Mouse (Mus musculus) embryonic facial prominence, embryonic 15.5 days (tissue): ENCODE measurements around the gene Gm10053. TPM values are rescaled to one million over a fixed set of nuclear protein-coding genes. Genes with fewer than 3 reads are reported as not detected.
A peak's percentile ranks its signal among the peaks of the same experiment; 100 is the strongest.
"Not testable (repeated sequence)": the region's sequence is repeated elsewhere in the genome, so short reads cannot be mapped to it uniquely, and the experiment has no call there.

Experiments
- ATAC-seq: fragments of 200-750 bp; cut with Nextera tagmentation; 2 replicates; pipeline ENCODE4 v1.8.0; 2017; ENCODE audit warnings: low read depth, moderate TSS enrichment; ENCODE audit not compliant: insufficient number of reproducible peaks, low FRiP score, low TSS enrichment
- H3K27ac ChIP-seq: fragments of 300-500 bp; sonication (generic); replicated peaks from 2 replicates; pipeline ENCODE4 v1.5.1; 2015; ENCODE audit warnings: mild to moderate bottlenecking, inconsistent platforms
- H3K27me3 ChIP-seq: fragments of 300-500 bp; sonication (generic); 2 replicates; pipeline ENCODE4 v1.6.1; 2015; ENCODE audit warnings: inconsistent platforms
- H3K36me3 ChIP-seq: fragments of 300-500 bp; sonication (generic); 2 replicates; pipeline ENCODE4 v1.6.1; 2015; ENCODE audit warnings: mild to moderate bottlenecking, inconsistent platforms
- H3K4me1 ChIP-seq: fragments of 300-500 bp; sonication (generic); 2 replicates; pipeline ENCODE4 v1.6.1; 2015; ENCODE audit warnings: inconsistent platforms
- H3K4me2 ChIP-seq: fragments of 300-500 bp; sonication (generic); replicated peaks from 2 replicates; pipeline ENCODE4 v1.6.1; 2015; ENCODE audit warnings: mild to moderate bottlenecking, inconsistent platforms
- H3K4me3 ChIP-seq: fragments of 300-500 bp; sonication (generic); replicated peaks from 2 replicates; pipeline ENCODE4 v1.5.1; 2015; ENCODE audit warnings: mild to moderate bottlenecking, inconsistent platforms
- H3K9ac ChIP-seq: fragments of 300-500 bp; sonication (generic); 2 replicates; pipeline ENCODE4 v1.6.1; 2015; ENCODE audit warnings: inconsistent platforms
- H3K9me3 ChIP-seq: fragments of 300-500 bp; sonication (generic); replicated peaks from 2 replicates; pipeline ENCODE4 v1.6.1; 2016; ENCODE audit warnings: inconsistent platforms
- WGBS: fragments of 180-500 bp; shearing (Covaris S2); methylation state at CpG from one replicate; pipeline ENCODE4 v1.1.7; 2015; 5-methylcytosine and 5-hydroxymethylcytosine counted together
- polyA plus RNA-seq: library from polyadenylated mRNA; unstranded; fragments of >200 nt; fragmentation: Nextera tagmentation; extraction: Ambion mirVana; gene quantifications from 2 replicates; pipeline ENCODE4 v1.2.1, GENCODE M21; 2015

The Gm10053 gene
- 182 and 192 TPM in 2 replicates for polyA plus RNA-seq

DNA sequence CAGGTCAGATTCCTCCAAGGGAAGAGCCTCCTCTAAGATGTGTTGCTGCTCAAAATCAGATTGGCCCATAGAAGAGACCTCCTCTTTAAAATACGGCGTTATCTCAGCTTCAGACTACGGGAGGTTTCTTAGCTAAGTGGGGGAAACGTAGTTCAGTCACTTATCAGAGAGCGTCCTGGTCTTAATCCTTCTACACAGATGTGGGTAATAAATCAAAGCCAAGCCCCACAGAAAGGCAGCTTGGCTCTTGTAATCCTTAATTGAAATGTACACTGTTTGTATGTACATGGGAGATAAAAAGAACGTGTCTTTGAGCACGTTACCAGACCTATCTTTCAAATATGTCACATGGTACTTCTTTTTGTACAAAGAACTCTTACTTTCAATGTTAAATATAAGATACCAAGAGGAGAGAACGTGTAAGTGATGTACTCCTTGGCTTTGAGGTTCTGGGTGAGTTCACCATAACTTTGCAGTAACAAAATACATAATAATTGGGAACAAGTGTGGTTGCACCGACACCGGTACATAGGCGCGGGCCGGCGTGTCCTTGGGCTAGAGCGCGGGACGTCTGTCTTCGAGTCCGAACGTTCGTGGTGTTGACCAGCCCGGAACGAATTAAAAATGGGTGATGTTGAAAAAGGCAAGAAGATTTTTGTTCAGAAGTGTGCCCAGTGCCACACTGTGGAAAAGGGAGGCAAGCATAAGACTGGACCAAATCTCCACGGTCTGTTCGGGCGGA is at the start of gene Gm10053:
TSS of gene Gm10053 (plus strand) at position 558 of the 742 bp plus-strand sequence.
- not testable (repeated sequence) for H3K4me1 ChIP-seq, H3K27me3 ChIP-seq, H3K4me3 ChIP-seq, H3K36me3 ChIP-seq, H3K27ac ChIP-seq, H3K9ac ChIP-seq, ATAC-seq, H3K4me2 ChIP-seq, H3K9me3 ChIP-seq
- 79% methylated on average over 23 of the region's 26 CpGs for WGBS

DNA sequence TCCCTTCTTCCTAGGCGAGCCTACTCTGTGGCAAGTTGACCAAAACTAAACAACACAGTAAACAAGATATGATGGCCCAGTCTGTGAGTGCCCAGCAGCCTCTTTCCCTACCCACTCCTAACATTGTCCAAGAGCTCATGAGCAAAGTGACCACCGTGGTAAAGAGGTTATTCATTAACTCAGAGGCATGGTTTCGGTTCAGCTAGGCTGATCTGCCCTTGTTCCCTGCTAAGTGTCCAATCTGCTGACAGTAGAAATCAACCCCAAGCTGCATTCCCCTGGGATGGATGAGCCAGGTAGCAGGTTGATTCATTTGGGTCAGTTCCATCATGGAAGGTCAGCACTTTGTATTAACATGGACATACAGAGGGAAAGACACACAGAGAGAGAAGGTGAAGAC is 33.4 kb upstream of the Gm10053 start:
- no peak overlapping the region for H3K4me2 ChIP-seq
- H3K9me3 ChIP-seq, result no peaks in the 10 kb centered on the region
- peaks cover 20% of the 10 kb centered on the region for H3K4me1 ChIP-seq
- H3K36me3 ChIP-seq, result no peaks in the 10 kb centered on the region
- H3K9ac ChIP-seq, result no peak overlapping the region
- no peak overlapping the region for H3K27ac ChIP-seq
- no peak overlapping the region for H3K4me3 ChIP-seq
- no peak for ATAC-seq
- WGBS, result 90% methylated on average over 3 of the region's 3 CpGs
- no peaks in the 10 kb centered on the region for H3K27me3 ChIP-seq

DNA sequence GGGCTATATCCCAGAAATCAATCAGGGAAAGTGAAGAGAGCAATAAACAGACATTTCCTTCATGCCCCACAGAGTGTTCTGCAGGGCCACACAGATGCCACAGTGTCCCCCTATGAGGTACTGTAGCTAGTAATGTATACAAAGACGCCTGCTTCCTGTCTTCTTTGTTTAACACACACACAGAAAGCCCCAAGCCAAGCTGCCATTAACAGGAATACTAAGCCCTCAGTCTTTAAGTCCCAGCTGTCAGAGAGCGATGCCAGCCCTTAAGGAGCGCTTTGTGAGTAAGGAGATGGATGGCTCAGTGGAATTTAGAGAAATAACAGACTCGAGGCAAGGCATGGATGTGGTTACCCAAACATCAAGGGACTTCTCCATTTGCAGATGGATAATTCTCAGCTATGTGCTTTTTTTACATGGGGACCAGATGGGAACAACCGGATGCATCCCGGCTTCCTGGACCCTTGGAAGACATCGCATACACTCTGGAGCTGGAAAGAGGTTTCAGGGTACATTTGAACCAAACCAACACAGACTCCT is 30.4 kb upstream of the Gm10053 start:
- peak overlapping the region; percentile 17; the same call in 1 of the 2 replicates for H3K4me2 ChIP-seq
- WGBS, result 17% methylated on average over 7 of the region's 7 CpGs
- H3K9me3 ChIP-seq, result no peaks in the 10 kb centered on the region
- peak overlapping the region; percentile 66 for H3K27ac ChIP-seq
- no peak overlapping the region for H3K9ac ChIP-seq
- peak; percentile 71 for ATAC-seq
- no peaks in the 10 kb centered on the region for H3K36me3 ChIP-seq
- peaks cover 29% of the 10 kb centered on the region for H3K4me1 ChIP-seq
- H3K27me3 ChIP-seq, result no peaks in the 10 kb centered on the region
- H3K4me3 ChIP-seq, result no peak overlapping the region

DNA sequence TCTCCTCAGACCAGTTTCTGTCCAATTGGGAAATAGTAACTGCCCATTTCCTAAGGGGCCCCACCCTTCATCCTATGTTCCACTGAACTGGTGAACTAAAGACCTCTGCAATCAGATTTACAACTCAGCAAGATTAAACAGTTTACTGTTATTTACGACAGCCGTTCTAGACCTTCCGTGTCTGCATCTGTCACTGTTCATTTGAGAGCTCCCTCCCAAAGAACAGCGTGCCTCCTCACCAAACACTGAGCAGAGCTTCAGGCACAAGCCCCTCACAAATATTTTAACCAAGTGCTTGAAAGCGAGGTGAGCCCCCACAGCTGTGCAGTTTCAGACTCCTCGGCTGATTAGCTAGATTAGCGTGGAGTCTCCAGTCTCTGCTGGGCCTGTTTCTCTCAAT is 27.1 kb upstream of the Gm10053 start:
- no peak for ATAC-seq
- no peak overlapping the region for H3K4me2 ChIP-seq
- H3K27me3 ChIP-seq, result no peaks in the 10 kb centered on the region
- H3K9ac ChIP-seq, result no peak overlapping the region
- H3K27ac ChIP-seq, result no peak overlapping the region
- 30% methylated on average over 7 of the region's 7 CpGs for WGBS
- peaks cover 42% of the 10 kb centered on the region for H3K4me1 ChIP-seq
- no peaks in the 10 kb centered on the region for H3K36me3 ChIP-seq
- no peak overlapping the region for H3K4me3 ChIP-seq
- H3K9me3 ChIP-seq, result no peaks in the 10 kb centered on the region

DNA sequence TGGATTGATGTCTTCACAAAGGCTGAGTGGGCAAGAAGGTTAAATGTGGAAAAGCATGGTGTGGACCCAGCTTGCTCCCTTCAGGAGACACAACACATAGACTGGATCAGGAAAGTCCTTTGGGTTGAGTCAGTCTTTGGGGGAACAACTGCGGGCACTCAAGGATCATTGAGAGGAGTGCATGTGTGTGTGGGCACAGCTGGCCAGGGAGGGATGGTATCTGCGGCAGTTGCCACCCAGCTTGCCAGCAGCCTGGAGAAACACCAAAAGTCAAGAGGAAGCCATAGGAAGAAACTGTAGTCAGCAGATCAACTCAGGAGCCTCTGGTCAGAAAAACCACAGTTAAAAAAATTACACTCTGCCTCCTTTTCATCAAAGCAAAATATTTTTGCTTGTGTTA is 26.6 kb upstream of the Gm10053 start:
- H3K4me3 ChIP-seq, result no peak overlapping the region
- WGBS, result 90% methylated on average over 2 of the region's 2 CpGs

DNA sequence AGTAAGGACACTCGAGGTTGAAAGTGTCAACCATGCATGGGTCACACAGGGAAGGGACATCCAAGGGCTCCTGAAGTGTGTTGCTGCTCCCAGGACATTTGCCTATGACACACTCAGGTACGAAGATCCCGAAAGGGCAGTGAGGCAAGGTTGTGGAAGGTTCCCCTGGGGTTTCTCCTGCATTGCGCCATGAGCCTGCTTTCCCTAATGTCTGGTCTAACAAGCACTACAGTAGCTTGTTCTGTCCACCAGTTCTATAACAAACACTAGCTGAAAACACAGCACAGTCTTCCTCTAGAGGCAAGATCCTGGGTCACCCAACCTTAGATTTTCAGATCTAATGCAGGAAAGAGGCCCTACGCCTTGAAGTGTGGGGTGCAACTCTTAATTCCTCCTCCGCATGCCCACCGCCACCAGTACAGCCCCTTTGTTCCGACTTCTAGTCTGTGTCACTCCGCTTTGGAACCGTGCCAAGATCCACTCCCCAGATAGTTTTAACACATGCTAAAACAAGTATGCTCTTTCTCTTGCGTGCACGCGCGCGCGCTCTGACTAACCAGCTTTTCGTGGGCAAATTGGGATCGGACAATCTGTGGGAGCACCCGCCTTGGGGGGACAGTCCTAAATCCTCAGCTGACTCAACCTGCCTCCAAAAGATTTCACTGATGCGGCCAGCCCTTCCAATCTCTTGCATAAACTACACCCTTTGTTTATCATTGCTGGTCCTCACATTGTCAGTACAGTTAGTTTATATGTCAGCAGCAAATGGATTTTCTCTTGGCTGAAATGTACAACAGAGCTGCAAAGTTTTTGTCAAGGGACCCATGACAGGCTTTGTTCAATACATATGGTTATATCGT is 23.8 kb upstream of the Gm10053 start:
- WGBS, result 55% methylated on average over 21 of the region's 21 CpGs
- ATAC-seq, result peak; percentile 46; the same call in 1 of the 2 replicates
- Histone ChIP-seq H3K27me3 (no peaks in the 10 kb centered on the region), H3K27ac (peak overlapping the region; percentile 61), H3K4me1 (peaks cover 22% of the 10 kb centered on the region), H3K4me2 (peak overlapping the region; percentile 17; the same call in 1 of the 2 replicates), H3K9me3 (no peaks in the 10 kb centered on the region), H3K36me3 (no peaks in the 10 kb centered on the region), H3K9ac (no peak overlapping the region), H3K4me3 (no peak overlapping the region)

More for the DNA sequence above, 26.6 kb upstream of the Gm10053 start:
- no peaks in the 10 kb centered on the region for H3K9me3 ChIP-seq
- H3K36me3 ChIP-seq, result no peaks in the 10 kb centered on the region
- peaks cover 41% of the 10 kb centered on the region for H3K4me1 ChIP-seq
- no peak overlapping the region for H3K9ac ChIP-seq
- no peaks in the 10 kb centered on the region for H3K27me3 ChIP-seq
- no peak overlapping the region for H3K4me2 ChIP-seq
- ATAC-seq, result no peak
- H3K27ac ChIP-seq, result no peak overlapping the region

DNA sequence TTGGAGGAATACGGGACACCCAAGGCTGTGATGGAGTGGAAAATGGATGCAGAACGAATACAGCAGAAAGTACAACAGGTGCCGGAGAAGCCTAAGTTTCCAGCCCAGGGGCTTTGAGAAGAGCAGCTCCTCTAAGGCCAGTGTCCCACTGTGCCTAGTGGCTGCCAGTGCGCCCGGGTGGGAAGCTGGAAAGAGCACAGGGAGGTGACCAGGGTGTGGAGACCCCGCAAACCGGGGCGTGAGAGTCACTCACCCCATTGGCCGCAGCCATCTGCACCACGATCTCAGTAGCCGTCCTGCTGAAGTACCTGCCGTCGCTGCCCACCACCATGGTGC is 14.2 kb upstream of the Gm10053 start:
- WGBS, result 15% methylated on average over 13 of the region's 13 CpGs
- Histone ChIP-seq H3K4me1 (peaks cover 13% of the 10 kb centered on the region), H3K9me3 (no peaks in the 10 kb centered on the region), H3K27me3 (peaks cover 14% of the 10 kb centered on the region), H3K4me2 (peak overlapping the region; percentile 77), H3K36me3 (no peaks in the 10 kb centered on the region), H3K9ac (peak overlapping the region; percentile 47), H3K27ac (peak overlapping the region; percentile 79), H3K4me3 (peak overlapping the region; percentile 59)
- peak; percentile 45; the same call in 1 of the 2 replicates for ATAC-seq

DNA sequence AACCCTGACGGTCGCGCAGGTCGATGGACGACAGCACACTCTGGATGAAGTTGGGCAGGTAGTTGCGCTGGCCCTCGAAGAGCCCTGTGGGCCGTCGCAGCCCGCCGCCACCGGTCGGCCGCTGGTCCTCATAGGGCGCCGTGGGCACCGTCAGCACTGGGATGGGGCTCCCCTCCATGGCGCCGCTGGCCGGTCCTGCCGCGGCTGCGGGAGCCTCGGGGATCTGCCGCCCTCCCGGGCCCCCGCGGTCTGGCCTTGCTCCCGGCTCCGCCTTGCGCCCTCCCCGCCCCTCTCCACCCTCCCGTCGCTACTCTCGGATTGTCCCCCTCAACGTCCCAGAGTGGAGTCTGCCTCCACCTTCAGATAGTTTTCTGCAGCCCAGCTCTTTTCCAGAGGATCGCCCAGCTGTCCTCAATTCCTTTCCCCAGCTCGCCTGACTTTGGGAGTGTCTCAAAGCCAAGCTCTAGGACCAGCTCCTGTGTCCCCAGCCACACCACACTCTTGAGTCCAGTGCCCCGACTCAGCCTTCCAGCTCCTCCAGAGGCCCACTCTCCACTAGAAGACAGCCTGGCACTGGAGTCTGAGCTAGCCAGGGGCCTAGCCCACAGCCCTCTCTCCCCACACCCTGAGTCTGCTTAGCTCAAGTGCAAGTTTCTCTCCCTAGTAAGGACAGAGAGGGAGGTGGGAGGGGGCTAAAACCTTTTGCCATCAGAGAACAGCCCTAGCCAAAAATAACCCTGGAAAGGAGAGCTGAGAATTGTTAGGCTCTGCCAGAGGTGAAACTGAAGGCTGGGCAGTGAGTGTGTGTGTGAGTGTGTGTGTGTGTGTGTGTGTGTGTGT is 13.7 kb upstream of the Gm10053 start, which contains the start of gene Pgm5:
TSS of gene Pgm5 (minus strand) at position 244 of the 840 bp plus-strand sequence.
- H3K27ac ChIP-seq, result peak within 1 kb of the TSS; percentile 79
- peak within 1 kb of the TSS; percentile 59 for H3K4me3 ChIP-seq
- no peaks in the 10 kb centered on the region for H3K9me3 ChIP-seq
- H3K27me3 ChIP-seq, result peaks cover 14% of the 10 kb centered on the region
- 1% methylated on average over 39 of the region's 39 CpGs for WGBS
- H3K36me3 ChIP-seq, result no peaks in the 10 kb centered on the region
- H3K9ac ChIP-seq, result peak within 1 kb of the TSS; percentile 47
- ATAC-seq, result peak; percentile 88
- H3K4me1 ChIP-seq, result peaks cover 13% of the 10 kb centered on the region
- peak within 1 kb of the TSS; percentile 77 for H3K4me2 ChIP-seq

DNA sequence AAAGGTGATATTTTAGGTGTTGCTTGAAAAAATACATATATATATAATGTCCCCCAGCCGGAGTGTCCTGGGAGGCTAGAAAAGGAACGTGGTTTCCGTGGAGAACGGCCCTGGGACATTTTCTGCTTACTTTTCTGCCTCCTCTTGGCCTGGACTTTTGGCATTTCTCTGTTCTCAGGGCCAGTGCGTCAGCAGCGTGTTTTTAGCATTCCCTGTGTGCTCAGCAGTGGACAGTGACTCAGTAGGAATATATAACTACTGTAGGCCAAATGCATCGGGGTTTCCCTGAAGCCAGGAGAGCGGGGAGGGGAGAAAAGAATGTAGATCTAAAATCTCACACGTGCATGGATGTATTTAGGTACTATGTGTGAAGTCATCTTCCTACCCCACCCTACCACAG is 10.1 kb upstream of the Gm10053 start:
- Histone ChIP-seq H3K9ac (no peak overlapping the region), H3K4me3 (no peak overlapping the region), H3K27me3 (peaks cover 14% of the 10 kb centered on the region), H3K4me2 (no peak overlapping the region), H3K9me3 (no peaks in the 10 kb centered on the region), H3K4me1 (peaks cover 24% of the 10 kb centered on the region), H3K27ac (no peak overlapping the region), H3K36me3 (no peaks in the 10 kb centered on the region)
- WGBS, result 78% methylated on average over 9 of the region's 9 CpGs
- no peak for ATAC-seq

DNA sequence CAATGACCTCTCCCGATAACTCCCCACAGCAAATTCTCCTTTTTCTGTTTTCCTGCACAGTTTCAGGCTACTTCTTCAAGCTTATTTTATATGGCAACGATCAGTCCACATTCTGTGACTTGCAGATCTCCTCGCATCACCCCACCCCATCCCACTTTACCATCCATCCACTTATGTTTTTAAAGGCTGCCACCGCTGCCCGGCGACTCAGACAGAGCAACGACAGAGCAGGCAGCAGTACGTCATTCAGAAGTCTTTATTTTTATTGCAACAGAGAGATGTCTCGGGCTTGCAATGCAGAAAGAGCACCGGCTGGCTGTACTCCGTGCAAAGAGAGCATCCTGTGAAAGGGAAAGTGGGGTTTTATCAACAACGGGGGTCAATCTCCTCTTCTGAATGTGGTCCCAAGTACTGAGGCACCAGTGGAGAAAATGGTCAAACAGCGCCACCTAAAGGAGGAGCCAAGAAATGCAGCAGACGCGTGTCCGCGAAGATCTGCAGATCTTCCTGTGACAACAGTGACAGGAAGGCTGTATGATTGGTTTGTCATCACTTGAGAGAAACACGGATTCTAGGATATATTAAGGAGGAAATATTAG is 4.3 kb upstream of the Gm10053 start:
- H3K4me3 ChIP-seq, result peak overlapping the region; percentile 34
- H3K4me1 ChIP-seq, result peaks cover 14% of the 10 kb centered on the region
- no peak overlapping the region for H3K9ac ChIP-seq
- peaks cover 7% of the 10 kb centered on the region for H3K27me3 ChIP-seq
- no peaks in the 10 kb centered on the region for H3K36me3 ChIP-seq
- H3K4me2 ChIP-seq, result peak overlapping the region; percentile 55
- no peak overlapping the region for H3K27ac ChIP-seq
- 15% methylated on average over 18 of the region's 18 CpGs for WGBS
- ATAC-seq, result peak; percentile 19
- no peaks in the 10 kb centered on the region for H3K9me3 ChIP-seq
